Mouse (Mus musculus) gastrocnemius, adult 2 months (tissue): ENCODE measurements around the gene B3gnt4. TPM values are rescaled to one million over a fixed set of nuclear protein-coding genes. Genes with fewer than 3 reads are reported as not detected.
A peak's percentile ranks its signal among the peaks of the same experiment; 100 is the strongest.

Source experiments
- DNase-seq: peaks from one replicate; pipeline ENCODE4 v3.0.0; 2022
- H3K27ac ChIP-seq: fragments of 200-600 bp; 2 replicates; pipeline ENCODE4 v1.8.1; 2022; ENCODE audit warnings: mild to moderate bottlenecking
- H3K4me3 ChIP-seq: fragments of 200-600 bp; 2 replicates; pipeline ENCODE4 v1.8.1; 2022; ENCODE audit warnings: mild to moderate bottlenecking, moderate library complexity
- CTCF ChIP-seq: fragments of 200-600 bp; IDR thresholded peaks from 2 replicates; pipeline ENCODE4 v1.8.1; 2022; ENCODE audit warnings: antibody characterized with exemption, mild to moderate bottlenecking, moderate library complexity
- intact Hi-C: fragments of 180-260 bp; cut with DNase I; formaldehyde crosslinking; loops from one replicate; pipeline ENCODE4 v1.15.1; 2025
- total RNA-seq, 2 experiments: library from RNA; stranded (reverse); gene quantifications; 2 replicates each; pipeline ENCODE4 v1.2.3; 2021

Gene B3gnt4
- total RNA-seq, 2 experiments from 2014 or later: not detected

- no peak for TF ChIP-seq CTCF
- Histone ChIP-seq H3K4me3 (no peak overlapping the region), H3K27ac (no peak overlapping the region)
- intact Hi-C loops: no loop called here
- no peak for DNase-seq
These were observed 1.8 kb downstream of the B3gnt4 start for GRCm38 (mm10) chr5:123512102-123512501.

GRCm38 (mm10) chr5:123514871-123515270 is 4.6 kb downstream of the B3gnt4 start:
- DNase-seq: no peak
- no peak overlapping the region for H3K4me3 ChIP-seq
- intact Hi-C loops: no loop called here
- no peak for TF ChIP-seq CTCF
- H3K27ac ChIP-seq: no peak overlapping the region

- Histone ChIP-seq H3K27ac (no peak overlapping the region), H3K4me3 (no peak overlapping the region)
- DNase-seq: no peak
- intact Hi-C loops: no loop called here
- no peak for TF ChIP-seq CTCF
These were observed 10.4 kb downstream of the B3gnt4 start for GRCm38 (mm10) chr5:123520666-123521065.

GRCm38 (mm10) chr5:123521621-123522020 is 11.4 kb downstream of the B3gnt4 start:
- Histone ChIP-seq H3K27ac (no peak overlapping the region), H3K4me3 (no peak overlapping the region)
- intact Hi-C loops: no loop called here
- DNase-seq: no peak
- TF ChIP-seq CTCF: no peak

- H3K27ac ChIP-seq: no peak overlapping the region
- H3K4me3 ChIP-seq: no peak overlapping the region
- intact Hi-C loops: no loop called here
- TF ChIP-seq CTCF: no peak
- no peak for DNase-seq
These were observed 11.9 kb downstream of the B3gnt4 start for GRCm38 (mm10) chr5:123522166-123522565.

GRCm38 (mm10) chr5:123523692-123524392 is 13.6 kb downstream of the B3gnt4 start, which contains the start of gene Diablo:
TSS of gene Diablo (minus strand) at chr5:123524176.
- H3K27ac ChIP-seq: peak within 1 kb of the TSS; percentile 94
- intact Hi-C loops: loop anchor here (1.0 kb wide), 1 partner anchor 80 kb away; no protein-coding TSS in a partner anchor

GRCm38 (mm10) chr5:123524393-123524750 is 14.1 kb downstream of the B3gnt4 start:
- Histone ChIP-seq H3K27ac (peak overlapping the region; percentile 94), H3K4me3 (peak overlapping the region; percentile 91)
- peak; percentile 22 for TF ChIP-seq CTCF
- intact Hi-C loops: no loop called here
- DNase-seq: no peak

More at GRCm38 (mm10) chr5:123523692-123524392, 13.6 kb downstream of the B3gnt4 start, which contains the start of gene Diablo:
- H3K4me3 ChIP-seq: peak within 1 kb of the TSS; percentile 91
- DNase-seq: peak; percentile 99
- no peak for TF ChIP-seq CTCF

- no peak for TF ChIP-seq CTCF
- Histone ChIP-seq H3K4me3 (peak within 1 kb of the TSS; percentile 91), H3K27ac (peak within 1 kb of the TSS; percentile 94)
- no peak for DNase-seq
- intact Hi-C loops: no loop called here
These were observed 15.0 kb downstream of the B3gnt4 start, which contains the start of gene Gm49027 for GRCm38 (mm10) chr5:123525281-123525680. TSS of gene Gm49027 (minus strand) at chr5:123525488.

GRCm38 (mm10) chr5:123525916-123526495 is 15.7 kb downstream of the B3gnt4 start:
- Histone ChIP-seq H3K27ac (no peak overlapping the region), H3K4me3 (no peak overlapping the region)
- no peak for DNase-seq
- TF ChIP-seq CTCF: no peak
- intact Hi-C loops: no loop called here

GRCm38 (mm10) chr5:123528641-123529040 is 18.4 kb downstream of the B3gnt4 start:
- no peak for TF ChIP-seq CTCF
- intact Hi-C loops: no loop called here
- DNase-seq: no peak

GRCm38 (mm10) chr5:123530056-123530455 is 19.8 kb downstream of the B3gnt4 start:
- DNase-seq: no peak
- intact Hi-C loops: no loop called here
- Histone ChIP-seq H3K27ac (no peak overlapping the region), H3K4me3 (no peak overlapping the region)
- TF ChIP-seq CTCF: no peak

More at GRCm38 (mm10) chr5:123528641-123529040, 18.4 kb downstream of the B3gnt4 start:
- no peak overlapping the region for H3K4me3 ChIP-seq
- H3K27ac ChIP-seq: no peak overlapping the region

GRCm38 (mm10) chr5:123533801-123534200 is 23.5 kb downstream of the B3gnt4 start:
- H3K27ac ChIP-seq: no peak overlapping the region
- H3K4me3 ChIP-seq: no peak overlapping the region
- DNase-seq: no peak
- TF ChIP-seq CTCF: no peak
- intact Hi-C loops: no loop called here

- no peak overlapping the region for H3K4me3 ChIP-seq
- intact Hi-C loops: no loop called here
- DNase-seq: no peak
- no peak for TF ChIP-seq CTCF
- H3K27ac ChIP-seq: no peak overlapping the region
These were observed 45.4 kb downstream of the B3gnt4 start for GRCm38 (mm10) chr5:123555693-123556092.
